Mouse (Mus musculus) macrophage (primary cell): ENCODE measurements at regions not wholly inside any gene's neighbourhood (a gene's known extent, or its start where the extent isn't known, plus 50 kb on each side); places are given as distances from the start of the nearest gene placed in this dataset.

Source experiments
- H3K27ac ChIP-seq: fragments of 350-480 bp; formaldehyde crosslinking; 2 replicates; pipeline ENCODE4 v1.9.0; 2021
- H3K36me3 ChIP-seq: fragments of 350-480 bp; formaldehyde crosslinking; 2 replicates; pipeline ENCODE4 v1.9.0; 2021; ENCODE audit errors: inconsistent target
- H3K4me3 ChIP-seq: fragments of 350-480 bp; formaldehyde crosslinking; 2 replicates; pipeline ENCODE4 v1.9.0; 2021; ENCODE audit errors: inconsistent target
- H3K79me2 ChIP-seq: fragments of 350-480 bp; formaldehyde crosslinking; 2 replicates; pipeline ENCODE4 v1.9.0; 2021; ENCODE audit errors: inconsistent target
- WGBS: methylation state at CpG from one replicate; pipeline ENCODE4 v1.1.7; 2026; ENCODE audit warnings: inconsistent platforms; ENCODE audit not compliant: missing documents; 5-methylcytosine and 5-hydroxymethylcytosine counted together

DNA sequence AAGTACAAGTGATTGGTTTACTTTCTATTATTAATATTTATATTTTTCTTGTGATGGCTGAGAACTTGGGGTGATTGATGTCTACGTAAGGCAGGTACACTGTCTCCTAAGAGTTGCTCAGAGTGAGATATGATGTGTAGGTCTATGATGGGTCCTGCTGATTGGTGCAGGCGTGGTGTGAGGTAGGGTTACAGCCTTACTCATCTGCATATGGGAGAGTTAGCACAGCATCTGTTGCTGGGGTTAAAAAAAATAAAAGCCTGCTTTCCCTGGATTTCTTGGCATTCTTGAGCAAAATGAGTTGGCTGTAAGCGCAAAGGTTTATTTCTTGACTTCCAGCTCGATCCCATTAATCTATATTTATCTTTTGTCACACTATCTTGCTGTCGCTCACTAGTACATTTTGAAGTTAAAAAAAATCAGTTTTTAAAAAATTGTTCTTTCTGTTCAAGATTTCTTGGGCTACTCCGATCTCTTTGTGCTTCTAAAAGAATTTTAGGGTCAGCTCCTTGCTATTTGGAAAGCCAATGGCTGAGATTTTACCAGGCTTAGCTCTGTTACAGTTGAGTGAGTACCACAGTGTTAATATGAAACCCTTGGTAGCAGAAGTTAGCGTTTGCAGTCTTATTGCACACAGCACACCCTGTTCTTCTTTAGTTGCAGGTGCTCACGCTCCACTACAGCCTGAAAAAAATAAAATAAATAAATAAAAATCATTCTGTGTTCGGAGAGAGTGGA, 482.0 kb downstream of the Plekhb2 start:
- no peak overlapping the region for H3K27ac ChIP-seq
- no peaks in the 10 kb centered on the region for H3K36me3 ChIP-seq
- H3K4me3 ChIP-seq: no peak overlapping the region
- 68% methylated on average over 9 of the region's 9 CpGs for WGBS
- H3K79me2 ChIP-seq: no peaks in the 10 kb centered on the region

DNA sequence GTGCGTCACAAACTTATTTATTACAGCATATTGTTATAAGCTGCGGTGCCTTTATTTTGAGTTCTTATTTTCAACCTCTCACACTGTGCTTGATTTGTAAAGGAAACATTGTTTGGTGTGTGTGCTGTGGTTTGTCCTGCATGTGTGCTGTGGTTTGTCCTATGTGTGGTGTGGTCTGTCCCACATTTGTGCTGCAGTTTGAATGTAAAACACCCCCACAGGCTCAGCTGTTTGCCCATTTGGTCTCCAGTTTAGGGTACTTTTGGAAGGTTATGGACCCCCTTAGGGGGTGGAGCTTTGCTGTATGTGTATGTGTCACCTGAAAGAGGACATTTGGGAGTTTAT, 482.5 kb downstream of the Plekhb2 start:
- Histone ChIP-seq H3K4me3 (no peak overlapping the region), H3K36me3 (no peaks in the 10 kb centered on the region), H3K27ac (no peak overlapping the region), H3K79me2 (no peaks in the 10 kb centered on the region)
- WGBS: 27% methylated on average over 2 of the region's 2 CpGs

DNA sequence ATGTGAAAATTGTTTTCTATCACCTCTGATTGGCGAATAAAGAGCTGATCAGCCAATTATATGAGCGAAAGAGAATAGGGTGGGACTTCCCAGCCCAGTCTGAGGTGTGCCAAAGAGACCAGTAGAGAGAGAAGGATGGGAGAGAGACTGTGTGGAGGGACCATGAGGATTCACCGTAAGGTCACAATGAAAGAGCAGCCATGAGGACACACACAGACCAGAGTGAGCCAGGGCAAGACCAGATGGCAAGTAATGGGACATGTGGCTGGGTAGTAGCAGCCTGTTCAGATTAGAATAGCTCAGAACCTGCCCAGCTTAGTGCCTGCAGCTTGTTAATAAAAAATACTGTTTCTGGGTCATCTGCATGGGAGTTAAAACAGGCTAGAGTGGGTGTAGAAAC, 487.9 kb downstream of the Plekhb2 start:
- Histone ChIP-seq H3K4me3 (no peak overlapping the region), H3K79me2 (no peaks in the 10 kb centered on the region)
- WGBS: 94% methylated on average over 3 of the region's 3 CpGs

DNA sequence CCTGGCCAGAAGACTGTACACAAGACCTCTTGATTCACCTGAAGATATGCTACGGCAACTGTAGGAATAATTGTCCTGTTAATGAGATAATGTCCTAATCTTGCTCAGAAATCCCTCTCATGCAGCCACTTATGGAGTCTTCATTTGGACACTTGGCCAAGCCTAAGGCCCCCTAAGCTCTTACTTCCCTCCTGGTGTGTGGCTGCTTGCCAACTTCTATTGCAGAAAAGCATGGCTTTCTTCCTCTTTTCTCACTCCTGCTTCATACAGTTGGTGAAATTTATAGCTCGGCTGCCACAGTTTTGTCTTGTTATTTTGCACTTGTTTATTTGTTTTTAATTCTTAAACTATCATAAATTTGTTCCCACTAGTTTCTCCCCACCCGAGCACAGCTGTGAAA, 488.4 kb downstream of the Plekhb2 start:
- H3K79me2 ChIP-seq: no peaks in the 10 kb centered on the region
- 21% methylated on average over 2 of the region's 3 CpGs for WGBS
- no peaks in the 10 kb centered on the region for H3K36me3 ChIP-seq
- no peak overlapping the region for H3K27ac ChIP-seq
- no peak overlapping the region for H3K4me3 ChIP-seq

More for the DNA sequence above, 487.9 kb downstream of the Plekhb2 start:
- H3K36me3 ChIP-seq: no peaks in the 10 kb centered on the region
- no peak overlapping the region for H3K27ac ChIP-seq

DNA sequence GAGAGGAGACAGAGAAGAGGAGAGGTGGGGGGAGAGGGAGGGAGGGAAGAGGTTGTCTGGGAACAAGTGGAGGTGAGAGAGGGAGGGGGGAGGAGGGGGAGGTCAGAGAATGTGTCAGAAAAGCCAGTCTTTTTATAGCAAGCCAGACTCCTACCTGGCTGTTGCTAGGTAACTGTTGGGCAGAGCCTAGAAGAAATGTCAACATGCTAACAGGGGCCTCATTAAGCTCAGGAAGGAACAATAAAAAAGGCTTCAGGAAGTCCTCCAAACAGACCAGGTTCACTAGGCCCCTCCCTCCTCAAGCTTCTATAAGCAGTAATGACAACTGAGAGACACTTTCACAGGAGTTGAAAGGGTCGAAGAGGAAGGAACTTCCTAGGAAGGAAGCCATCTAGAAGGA, 494.8 kb downstream of the Plekhb2 start:
- Histone ChIP-seq H3K79me2 (no peaks in the 10 kb centered on the region), H3K27ac (no peak overlapping the region), H3K36me3 (no peaks in the 10 kb centered on the region), H3K4me3 (no peak overlapping the region)
- 36% methylated on average over 1 of the region's 1 CpGs for WGBS

DNA sequence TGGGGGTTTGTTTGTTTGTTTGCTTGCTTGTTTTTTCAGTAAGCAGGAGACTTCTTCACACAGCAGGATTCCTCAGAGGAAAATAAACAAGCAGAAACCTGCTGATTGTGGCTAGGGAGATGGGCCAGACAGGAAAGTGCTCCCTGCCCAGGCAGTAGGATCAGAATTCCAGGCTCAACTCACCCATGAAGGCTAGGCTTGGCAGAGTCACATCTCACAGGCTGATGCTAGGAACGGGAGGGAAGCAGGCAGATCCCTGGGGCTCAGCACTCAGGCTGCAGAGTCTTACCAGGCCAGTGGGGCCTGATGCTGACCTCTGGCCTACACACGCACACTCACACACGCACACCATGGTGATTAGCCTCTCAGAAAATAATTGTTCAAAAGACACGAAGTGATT, 498.5 kb downstream of the Plekhb2 start:
- 89% methylated on average over 4 of the region's 4 CpGs for WGBS
- Histone ChIP-seq H3K36me3 (no peaks in the 10 kb centered on the region), H3K79me2 (no peaks in the 10 kb centered on the region), H3K27ac (no peak overlapping the region), H3K4me3 (no peak overlapping the region)

DNA sequence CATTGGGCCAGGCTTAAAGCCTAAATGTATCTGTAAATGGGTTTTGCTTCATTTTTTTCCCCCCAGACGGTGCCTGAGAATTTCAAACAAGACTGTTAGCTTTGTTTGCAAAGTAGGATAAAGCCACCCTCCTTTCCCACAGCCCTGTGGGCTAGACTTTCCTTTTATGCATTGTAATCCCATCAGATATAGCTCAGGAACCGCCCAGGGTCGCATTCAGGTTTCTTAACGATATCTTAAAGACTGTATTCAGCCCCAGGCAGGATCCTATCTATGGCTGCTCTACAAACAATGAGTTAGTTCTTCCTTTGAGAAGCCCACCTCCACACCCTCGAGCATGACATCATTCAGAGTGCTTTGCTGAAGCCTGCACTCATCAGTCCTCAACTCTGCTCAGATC, 509.2 kb downstream of the Plekhb2 start:
- 80% methylated on average over 5 of the region's 5 CpGs for WGBS
- Histone ChIP-seq H3K36me3 (no peaks in the 10 kb centered on the region), H3K27ac (no peak overlapping the region), H3K4me3 (no peak overlapping the region), H3K79me2 (no peaks in the 10 kb centered on the region)

DNA sequence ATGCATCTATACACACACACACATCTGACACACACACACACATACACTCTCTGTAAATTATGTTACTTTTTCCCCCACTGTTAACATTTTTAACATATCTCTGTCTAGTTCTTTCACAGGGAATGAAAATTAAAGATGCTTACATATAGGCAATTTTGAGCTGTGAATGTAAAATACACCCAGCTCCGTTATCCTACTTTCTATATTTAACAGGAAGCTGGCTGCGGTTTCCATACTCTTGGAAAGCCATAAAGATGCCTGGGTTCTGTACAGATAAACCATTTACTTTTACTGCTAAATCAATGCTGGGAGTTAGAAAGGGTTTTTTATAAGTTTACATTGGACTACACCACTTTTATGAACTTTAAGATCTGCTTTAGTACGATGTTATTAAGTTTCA, 511.7 kb downstream of the Plekhb2 start:
- H3K4me3 ChIP-seq: no peak overlapping the region
- H3K36me3 ChIP-seq: no peaks in the 10 kb centered on the region
- no peaks in the 10 kb centered on the region for H3K79me2 ChIP-seq
- 92% methylated on average over 3 of the region's 3 CpGs for WGBS
- H3K27ac ChIP-seq: no peak overlapping the region

DNA sequence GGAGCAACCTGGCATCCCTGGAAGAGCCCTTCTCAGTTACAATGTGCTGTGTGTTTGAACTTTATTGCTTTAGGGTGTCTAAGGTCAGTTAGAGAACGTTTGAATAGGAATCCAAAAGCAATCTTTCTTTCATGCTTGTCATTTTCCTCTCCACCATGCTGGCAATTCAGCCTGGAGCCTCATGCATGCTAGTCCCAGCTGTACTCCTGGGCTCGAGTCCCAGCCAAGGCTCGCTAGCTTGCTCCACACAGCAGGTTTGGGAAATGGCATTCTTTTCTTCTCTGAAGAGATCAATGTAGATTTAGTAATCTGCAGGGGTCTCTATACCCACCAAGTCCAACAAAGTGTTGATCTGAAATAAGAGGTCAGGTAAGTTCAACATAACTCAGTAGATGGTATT, 513.1 kb downstream of the Plekhb2 start:
- Histone ChIP-seq H3K4me3 (no peak overlapping the region), H3K36me3 (no peaks in the 10 kb centered on the region), H3K79me2 (no peaks in the 10 kb centered on the region), H3K27ac (no peak overlapping the region)
- 85% methylated on average over 3 of the region's 3 CpGs for WGBS

DNA sequence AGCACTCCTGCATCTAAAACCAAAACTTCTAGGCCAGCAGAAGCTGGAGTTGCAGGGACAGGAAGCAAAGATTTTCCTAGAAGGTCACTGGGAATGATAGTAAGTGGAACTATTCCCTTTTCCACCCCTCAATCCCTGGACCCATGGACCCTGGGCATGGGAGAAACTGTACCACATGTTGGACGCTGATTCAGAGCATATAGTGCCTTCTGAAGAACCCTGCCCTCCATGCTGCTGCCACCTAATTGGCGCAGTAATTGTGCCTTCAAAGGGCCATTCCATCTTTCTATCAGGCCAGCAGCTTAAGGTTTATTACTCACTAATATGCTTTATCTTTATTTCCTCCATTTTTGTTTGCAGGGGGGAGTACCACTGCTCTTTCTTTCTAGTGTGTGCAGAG, 516.8 kb downstream of the Plekhb2 start:
- Histone ChIP-seq H3K79me2 (no peaks in the 10 kb centered on the region), H3K36me3 (no peaks in the 10 kb centered on the region), H3K27ac (no peak overlapping the region), H3K4me3 (no peak overlapping the region)
- WGBS: 77% methylated on average over 2 of the region's 2 CpGs

DNA sequence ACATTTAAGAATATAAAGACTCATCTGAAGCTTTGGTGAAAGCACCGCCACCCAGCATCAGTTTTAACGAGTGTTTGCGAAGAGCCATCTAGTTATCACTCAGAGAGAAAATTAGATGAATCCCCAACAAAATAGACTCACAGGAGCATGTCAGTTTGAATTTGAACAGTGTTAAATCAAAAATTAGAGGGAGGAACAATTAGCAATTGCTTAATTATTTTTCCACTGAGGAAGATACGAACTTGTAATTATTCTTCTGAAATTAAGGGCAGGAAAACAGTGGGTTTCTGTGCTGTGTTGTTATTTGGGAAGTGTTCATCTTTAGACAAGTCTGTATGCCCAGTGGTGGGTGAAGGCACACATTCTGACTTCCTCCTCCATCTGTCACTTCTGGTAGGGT, 523.0 kb downstream of the Plekhb2 start:
- WGBS: 92% methylated on average over 4 of the region's 4 CpGs
- Histone ChIP-seq H3K79me2 (no peaks in the 10 kb centered on the region), H3K36me3 (no peaks in the 10 kb centered on the region), H3K27ac (no peak overlapping the region), H3K4me3 (no peak overlapping the region)

DNA sequence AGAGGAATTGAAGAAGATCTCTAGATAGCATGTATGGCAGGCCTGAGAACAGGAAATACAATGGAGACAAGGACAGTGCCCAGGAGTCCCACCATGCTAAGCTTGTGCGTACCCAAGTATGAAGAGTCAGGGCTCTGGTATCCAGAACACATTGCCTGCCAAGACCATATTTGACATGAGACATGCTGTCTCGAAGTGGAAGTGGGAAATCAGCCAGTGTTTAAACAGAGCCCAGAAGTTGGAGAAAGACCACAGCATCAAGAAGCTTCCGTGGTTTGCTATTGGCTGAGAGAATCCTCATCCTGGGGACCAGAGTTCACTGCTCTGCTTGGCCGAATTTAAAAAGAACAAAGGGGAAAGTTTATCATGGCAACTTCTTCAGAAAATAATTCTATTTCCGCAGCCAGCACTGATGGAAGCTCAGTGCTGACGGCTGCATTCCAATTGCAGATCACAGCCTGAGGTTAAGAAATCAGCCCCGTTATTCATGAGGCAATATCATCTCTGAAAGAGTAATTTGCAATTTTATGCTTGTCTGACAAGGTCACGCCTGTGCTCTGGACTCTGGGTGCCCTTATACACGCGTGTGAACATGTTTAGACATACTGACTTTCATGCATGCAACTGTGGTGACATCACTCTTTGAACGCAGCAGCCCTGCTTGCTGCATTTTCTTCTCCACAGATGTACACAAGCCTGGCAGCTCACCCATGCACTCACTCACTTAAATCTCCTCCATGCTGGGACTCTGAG, 531.0 kb downstream of the Plekhb2 start:
- Histone ChIP-seq H3K79me2 (no peaks in the 10 kb centered on the region), H3K4me3 (no peak overlapping the region), H3K27ac (no peak overlapping the region), H3K36me3 (no peaks in the 10 kb centered on the region)
- WGBS: 87% methylated on average over 11 of the region's 11 CpGs

DNA sequence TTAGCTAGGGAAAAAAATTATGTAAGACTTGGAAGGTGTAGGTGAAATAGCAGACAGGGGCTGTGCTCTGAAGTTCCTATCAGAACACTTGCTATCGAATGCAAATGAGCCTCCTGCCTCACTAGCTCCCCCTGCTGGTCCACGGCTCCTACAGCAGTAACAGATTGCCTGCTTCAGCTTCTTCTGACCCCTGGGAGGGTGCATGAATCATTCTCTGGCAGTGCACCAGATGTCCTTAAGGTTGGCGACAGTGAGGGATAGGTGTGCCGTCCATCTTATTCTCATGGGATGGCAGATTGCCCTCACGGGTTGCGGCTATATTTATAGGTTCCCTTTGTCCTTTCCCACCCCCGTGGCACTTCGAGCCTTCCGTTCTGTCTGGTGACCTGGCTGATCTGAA, 535.7 kb downstream of the Plekhb2 start:
- H3K36me3 ChIP-seq: no peaks in the 10 kb centered on the region
- H3K79me2 ChIP-seq: no peaks in the 10 kb centered on the region
- WGBS: 59% methylated on average over 9 of the region's 9 CpGs
- H3K27ac ChIP-seq: no peak overlapping the region
- H3K4me3 ChIP-seq: no peak overlapping the region

DNA sequence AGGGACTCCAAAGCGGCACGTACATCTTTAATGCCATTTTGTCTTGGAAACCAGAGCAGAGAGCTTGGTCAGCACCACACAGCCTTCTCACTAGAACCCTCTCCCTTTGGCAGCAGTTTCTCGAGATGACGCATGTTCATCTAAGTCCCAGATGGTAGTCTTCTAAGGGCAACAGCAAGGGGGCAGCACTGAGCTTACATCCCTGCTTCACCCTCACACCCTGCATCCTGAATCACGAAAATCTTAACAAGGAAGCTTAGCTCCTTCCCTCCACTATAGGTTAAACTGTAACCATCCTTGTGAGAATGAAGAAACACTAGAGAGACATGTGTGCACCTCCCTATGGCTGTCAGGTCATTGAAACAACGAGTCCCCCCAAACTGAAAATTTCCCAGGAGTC, 538.4 kb downstream of the Plekhb2 start:
- WGBS: 25% methylated on average over 6 of the region's 6 CpGs
- H3K36me3 ChIP-seq: no peaks in the 10 kb centered on the region
- H3K79me2 ChIP-seq: no peaks in the 10 kb centered on the region
- no peak overlapping the region for H3K4me3 ChIP-seq
- no peak overlapping the region for H3K27ac ChIP-seq

DNA sequence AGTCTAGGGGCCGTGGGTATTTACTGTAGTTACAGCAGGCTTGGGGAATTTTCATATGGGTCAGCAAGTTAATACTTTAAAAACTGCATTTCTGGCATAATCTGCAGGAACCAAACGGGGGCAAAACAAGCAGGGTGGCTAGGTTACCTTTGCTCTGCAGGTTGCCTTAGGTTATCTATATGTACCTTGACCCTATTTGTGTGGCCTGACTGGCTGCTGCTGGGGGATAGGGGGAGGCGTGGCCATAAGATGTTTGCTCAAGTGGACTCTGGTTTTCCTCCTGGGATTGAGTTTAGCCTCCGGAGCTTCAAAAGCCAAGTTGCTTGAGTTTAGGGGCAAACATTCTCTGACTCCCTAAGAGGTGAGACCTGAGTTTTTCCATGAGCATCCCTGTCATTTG, 540.6 kb downstream of the Plekhb2 start:
- Histone ChIP-seq H3K36me3 (no peaks in the 10 kb centered on the region), H3K4me3 (no peak overlapping the region)
- 87% methylated on average over 4 of the region's 4 CpGs for WGBS

More for the DNA sequence above, 540.6 kb downstream of the Plekhb2 start:
- no peaks in the 10 kb centered on the region for H3K79me2 ChIP-seq
- no peak overlapping the region for H3K27ac ChIP-seq
